Mouse (Mus musculus) naive thymus-derived CD4-positive, alpha-beta T cell, adult 2 months (primary cell): ENCODE results near the gene Ifna11.
"Not testable (repeated sequence)": the region's sequence is repeated elsewhere in the genome, so short reads cannot be mapped to it uniquely, and the experiment has no call there.

Experiments
- DNase-seq: peaks from one replicate; pipeline ENCODE4 v3.0.0-alpha.2; 2011; ENCODE audit warnings: low read depth

Gene Ifna11

DNA sequence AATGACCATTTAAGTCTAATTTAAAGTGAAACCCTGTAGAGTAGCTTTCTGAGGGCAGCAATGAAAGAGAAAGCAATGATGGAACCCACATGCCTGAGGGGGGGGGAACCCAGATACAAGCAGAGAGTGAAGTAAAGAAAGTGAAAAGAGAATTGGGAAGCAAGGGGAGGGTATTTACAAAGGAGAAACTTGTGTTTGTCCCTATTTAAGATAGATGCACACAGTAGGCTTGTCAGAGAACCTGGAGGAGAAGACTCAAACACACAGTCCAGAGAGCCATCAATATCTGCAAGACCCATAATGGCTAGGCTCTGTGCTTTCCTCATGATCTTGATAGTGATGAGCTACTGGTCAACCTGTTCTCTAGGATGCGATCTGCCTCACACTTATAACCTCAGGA, at the start of gene Ifna11:
Gene Ifna11 (plus strand): TSS at position 301 of the 400 bp plus-strand sequence.
- no peak for DNase-seq

DNA sequence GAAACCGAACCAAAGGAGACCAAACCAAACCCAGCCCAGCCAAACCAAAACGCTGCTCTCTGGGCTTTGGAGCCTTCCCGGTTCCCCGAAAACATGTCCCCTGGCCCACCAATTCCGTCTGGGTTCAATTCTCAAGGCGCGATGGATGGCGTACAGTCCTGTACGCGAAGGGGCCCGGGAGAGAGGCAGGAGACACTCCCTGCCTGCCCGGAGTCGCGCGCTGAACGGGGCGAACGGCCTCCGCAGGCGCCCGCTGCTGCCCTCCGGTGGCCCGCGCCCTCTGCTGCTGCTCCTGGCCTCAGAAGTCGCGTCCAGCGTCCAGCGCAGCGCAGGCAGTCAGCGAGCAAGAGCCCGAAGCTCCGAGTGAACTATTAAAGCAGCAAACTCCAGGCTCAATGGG, 46.2 kb upstream of the Ifna11 start, which contains the start of gene Gm13290:
Gene Gm13290 (plus strand): TSS at position 301 of the 400 bp plus-strand sequence.
- not testable (repeated sequence) for DNase-seq

DNA sequence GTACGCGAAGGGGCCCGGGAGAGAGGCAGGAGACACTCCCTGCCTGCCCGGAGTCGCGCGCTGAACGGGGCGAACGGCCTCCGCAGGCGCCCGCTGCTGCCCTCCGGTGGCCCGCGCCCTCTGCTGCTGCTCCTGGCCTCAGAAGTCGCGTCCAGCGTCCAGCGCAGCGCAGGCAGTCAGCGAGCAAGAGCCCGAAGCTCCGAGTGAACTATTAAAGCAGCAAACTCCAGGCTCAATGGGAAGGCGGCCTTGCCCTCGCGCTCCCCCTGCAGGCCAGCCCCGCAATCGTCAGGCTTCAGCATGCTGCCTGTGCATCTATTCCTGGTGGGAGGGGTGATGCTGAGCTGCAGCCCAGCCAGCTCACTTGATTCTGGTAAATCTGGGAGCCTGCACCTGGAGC, 43.1 kb upstream of the Ifna11 start, which contains the start of gene Gm13289:
Gene Gm13289 (plus strand): TSS at position 301 of the 400 bp plus-strand sequence.
- not testable (repeated sequence) for DNase-seq

DNA sequence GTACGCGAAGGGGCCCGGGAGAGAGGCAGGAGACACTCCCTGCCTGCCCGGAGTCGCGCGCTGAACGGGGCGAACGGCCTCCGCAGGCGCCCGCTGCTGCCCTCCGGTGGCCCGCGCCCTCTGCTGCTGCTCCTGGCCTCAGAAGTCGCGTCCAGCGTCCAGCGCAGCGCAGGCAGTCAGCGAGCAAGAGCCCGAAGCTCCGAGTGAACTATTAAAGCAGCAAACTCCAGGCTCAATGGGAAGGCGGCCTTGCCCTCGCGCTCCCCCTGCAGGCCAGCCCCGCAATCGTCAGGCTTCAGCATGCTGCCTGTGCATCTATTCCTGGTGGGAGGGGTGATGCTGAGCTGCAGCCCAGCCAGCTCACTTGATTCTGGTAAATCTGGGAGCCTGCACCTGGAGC, 40.2 kb upstream of the Ifna11 start, which contains the start of gene Gm13272:
Gene Gm13272 (plus strand): TSS at position 301 of the 400 bp plus-strand sequence.
- not testable (repeated sequence) for DNase-seq

DNA sequence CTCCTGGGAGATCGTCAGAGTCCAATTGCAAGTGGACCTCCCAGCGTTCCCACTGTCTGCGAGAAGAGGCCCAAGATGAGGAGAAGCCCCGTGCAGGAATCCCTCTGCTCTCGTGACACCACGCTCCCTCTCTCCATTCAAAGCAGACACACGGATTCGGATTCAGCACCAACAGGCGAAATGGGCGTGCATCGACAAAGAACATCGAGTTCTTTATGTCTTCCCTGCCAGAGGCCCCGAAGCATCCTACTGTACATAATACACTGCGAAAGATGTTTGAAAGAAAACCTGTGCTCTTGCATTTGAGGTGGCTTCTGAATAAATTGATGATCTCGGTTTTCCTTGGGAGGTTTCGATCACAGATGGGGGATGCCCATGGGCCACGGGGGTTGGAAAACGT, 39.4 kb upstream of the Ifna11 start:
- DNase-seq: not testable (repeated sequence)

DNA sequence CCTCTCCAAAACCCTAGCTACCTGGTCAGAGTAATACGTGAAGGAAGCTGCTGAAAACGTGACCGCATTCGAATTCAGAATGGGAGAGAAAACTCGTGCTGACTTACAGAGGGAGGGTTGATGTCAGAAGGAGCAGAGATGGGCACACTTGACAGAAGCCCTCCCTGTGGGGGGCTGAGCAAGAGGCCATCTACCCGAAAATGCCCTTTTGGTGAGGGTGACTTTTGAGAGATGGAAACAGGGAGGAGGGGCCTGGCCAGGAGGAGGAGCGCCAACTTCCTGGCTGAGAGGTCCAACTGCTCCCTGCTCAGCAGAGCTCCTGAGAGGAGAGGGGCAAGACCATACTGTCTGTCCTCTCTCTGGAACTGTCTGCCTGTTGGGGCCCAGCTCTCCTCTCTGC, 37.9 kb upstream of the Ifna11 start, which contains the start of gene Ifnz:
Gene Ifnz (plus strand): TSS at position 301 of the 400 bp plus-strand sequence.
- not testable (repeated sequence) for DNase-seq

DNA sequence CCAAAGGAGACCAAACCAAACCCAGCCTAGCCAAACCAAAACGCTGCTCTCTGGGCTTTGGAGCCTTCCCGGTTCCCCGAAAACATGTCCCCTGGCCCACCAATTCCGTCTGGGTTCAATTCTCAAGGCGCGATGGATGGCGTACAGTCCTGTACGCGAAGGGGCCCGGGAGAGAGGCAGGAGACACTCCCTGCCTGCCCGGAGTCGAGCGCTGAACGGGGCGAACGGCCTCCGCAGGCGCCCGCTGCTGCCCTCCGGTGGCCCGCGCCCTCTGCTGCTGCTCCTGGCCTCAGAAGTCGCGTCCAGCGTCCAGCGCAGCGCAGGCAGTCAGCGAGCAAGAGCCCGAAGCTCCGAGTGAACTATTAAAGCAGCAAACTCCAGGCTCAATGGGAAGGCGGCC, 37.4 kb upstream of the Ifna11 start:
- DNase-seq: not testable (repeated sequence)

DNA sequence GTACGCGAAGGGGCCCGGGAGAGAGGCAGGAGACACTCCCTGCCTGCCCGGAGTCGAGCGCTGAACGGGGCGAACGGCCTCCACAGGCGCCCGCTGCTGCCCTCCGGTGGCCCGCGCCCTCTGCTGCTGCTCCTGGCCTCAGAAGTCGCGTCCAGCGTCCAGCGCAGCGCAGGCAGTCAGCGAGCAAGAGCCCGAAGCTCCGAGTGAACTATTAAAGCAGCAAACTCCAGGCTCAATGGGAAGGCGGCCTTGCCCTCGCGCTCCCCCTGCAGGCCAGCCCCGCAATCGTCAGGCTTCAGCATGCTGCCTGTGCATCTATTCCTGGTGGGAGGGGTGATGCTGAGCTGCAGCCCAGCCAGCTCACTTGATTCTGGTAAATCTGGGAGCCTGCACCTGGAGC, 34.4 kb upstream of the Ifna11 start, which contains the start of gene Gm13276:
Gene Gm13276 (plus strand): TSS at position 301 of the 400 bp plus-strand sequence.
- DNase-seq: not testable (repeated sequence)

DNA sequence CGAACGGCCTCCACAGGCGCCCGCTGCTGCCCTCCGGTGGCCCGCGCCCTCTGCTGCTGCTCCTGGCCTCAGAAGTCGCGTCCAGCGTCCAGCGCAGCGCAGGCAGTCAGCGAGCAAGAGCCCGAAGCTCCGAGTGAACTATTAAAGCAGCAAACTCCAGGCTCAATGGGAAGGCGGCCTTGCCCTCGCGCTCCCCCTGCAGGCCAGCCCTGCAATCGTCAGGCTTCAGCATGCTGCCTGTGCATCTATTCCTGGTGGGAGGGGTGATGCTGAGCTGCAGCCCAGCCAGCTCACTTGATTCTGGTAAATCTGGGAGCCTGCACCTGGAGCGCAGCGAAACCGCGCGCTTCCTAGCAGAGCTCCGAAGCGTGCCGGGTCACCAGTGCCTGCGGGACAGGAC, 31.4 kb upstream of the Ifna11 start, which contains the start of gene Gm13277:
Gene Gm13277 (plus strand): TSS at position 231 of the 400 bp plus-strand sequence.
- not testable (repeated sequence) for DNase-seq

DNA sequence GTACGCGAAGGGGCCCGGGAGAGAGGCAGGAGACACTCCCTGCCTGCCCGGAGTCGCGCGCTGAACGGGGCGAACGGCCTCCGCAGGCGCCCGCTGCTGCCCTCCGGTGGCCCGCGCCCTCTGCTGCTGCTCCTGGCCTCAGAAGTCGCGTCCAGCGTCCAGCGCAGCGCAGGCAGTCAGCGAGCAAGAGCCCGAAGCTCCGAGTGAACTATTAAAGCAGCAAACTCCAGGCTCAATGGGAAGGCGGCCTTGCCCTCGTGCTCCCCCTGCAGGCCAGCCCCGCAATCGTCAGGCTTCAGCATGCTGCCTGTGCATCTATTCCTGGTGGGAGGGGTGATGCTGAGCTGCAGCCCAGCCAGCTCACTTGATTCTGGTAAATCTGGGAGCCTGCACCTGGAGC, 28.5 kb upstream of the Ifna11 start, which contains the start of gene Gm13278:
Gene Gm13278 (plus strand): TSS at position 301 of the 400 bp plus-strand sequence.
- not testable (repeated sequence) for DNase-seq

DNA sequence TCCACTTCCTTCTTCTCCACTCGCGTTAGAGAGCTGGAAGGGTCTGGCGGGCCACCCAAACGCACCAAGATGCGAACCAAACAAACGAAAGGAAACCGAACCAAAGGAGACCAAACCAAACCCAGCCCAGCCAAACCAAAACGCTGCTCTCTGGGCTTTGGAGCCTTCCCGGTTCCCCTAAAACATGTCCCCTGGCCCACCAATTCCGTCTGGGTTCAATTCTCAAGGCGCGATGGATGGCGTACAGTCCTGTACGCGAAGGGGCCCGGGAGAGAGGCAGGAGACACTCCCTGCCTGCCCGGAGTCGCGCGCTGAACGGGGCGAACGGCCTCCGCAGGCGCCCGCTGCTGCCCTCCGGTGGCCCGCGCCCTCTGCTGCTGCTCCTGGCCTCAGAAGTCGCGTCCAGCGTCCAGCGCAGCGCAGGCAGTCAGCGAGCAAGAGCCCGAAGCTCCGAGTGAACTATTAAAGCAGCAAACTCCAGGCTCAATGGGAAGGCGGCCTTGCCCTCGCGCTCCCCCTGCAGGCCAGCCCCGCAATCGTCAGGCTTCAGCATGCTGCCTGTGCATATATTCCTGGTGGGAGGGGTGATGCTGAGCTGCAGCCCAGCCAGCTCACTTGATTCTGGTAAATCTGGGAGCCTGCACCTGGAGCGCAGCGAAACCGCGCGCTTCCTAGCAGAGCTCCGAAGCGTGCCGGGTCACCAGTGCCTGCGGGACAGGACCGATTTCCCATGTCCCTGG, 25.7 kb upstream of the Ifna11 start, which contains the start of gene Gm13275:
Gene Gm13275 (plus strand): TSS at position 552 of the 740 bp plus-strand sequence.
- DNase-seq: not testable (repeated sequence)

DNA sequence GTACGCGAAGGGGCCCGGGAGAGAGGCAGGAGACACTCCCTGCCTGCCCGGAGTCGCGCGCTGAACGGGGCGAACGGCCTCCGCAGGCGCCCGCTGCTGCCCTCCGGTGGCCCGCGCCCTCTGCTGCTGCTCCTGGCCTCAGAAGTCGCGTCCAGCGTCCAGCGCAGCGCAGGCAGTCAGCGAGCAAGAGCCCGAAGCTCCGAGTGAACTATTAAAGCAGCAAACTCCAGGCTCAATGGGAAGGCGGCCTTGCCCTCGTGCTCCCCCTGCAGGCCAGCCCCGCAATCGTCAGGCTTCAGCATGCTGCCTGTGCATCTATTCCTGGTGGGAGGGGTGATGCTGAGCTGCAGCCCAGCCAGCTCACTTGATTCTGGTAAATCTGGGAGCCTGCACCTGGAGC, 22.7 kb upstream of the Ifna11 start, which contains the start of gene Gm13279:
Gene Gm13279 (plus strand): TSS at position 301 of the 400 bp plus-strand sequence.
- DNase-seq: not testable (repeated sequence)

DNA sequence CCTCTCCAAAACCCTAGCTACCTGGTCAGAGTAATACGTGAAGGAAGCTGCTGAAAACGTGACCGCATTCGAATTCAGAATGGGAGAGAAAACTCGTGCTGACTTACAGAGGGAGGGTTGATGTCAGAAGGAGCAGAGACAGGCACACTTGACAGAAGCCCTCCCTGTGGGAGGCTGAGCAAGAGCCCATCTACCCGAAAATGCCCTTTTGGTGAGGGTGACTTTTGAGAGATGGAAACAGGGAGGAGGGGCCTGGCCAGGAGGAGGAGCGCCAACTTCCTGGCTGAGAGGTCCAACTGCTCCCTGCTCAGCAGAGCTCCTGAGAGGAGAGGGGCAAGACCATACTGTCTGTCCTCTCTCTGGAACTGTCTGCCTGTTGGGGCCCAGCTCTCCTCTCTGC, 20.4 kb upstream of the Ifna11 start, which contains the start of gene Gm13285:
Gene Gm13285 (plus strand): TSS at position 301 of the 400 bp plus-strand sequence.
- not testable (repeated sequence) for DNase-seq

DNA sequence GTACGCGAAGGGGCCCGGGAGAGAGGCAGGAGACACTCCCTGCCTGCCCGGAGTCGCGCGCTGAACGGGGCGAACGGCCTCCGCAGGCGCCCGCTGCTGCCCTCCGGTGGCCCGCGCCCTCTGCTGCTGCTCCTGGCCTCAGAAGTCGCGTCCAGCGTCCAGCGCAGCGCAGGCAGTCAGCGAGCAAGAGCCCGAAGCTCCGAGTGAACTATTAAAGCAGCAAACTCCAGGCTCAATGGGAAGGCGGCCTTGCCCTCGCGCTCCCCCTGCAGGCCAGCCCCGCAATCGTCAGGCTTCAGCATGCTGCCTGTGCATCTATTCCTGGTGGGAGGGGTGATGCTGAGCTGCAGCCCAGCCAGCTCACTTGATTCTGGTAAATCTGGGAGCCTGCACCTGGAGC, 16.8 kb upstream of the Ifna11 start, which contains the start of gene Gm13287:
Gene Gm13287 (plus strand): TSS at position 301 of the 400 bp plus-strand sequence.
- not testable (repeated sequence) for DNase-seq

DNA sequence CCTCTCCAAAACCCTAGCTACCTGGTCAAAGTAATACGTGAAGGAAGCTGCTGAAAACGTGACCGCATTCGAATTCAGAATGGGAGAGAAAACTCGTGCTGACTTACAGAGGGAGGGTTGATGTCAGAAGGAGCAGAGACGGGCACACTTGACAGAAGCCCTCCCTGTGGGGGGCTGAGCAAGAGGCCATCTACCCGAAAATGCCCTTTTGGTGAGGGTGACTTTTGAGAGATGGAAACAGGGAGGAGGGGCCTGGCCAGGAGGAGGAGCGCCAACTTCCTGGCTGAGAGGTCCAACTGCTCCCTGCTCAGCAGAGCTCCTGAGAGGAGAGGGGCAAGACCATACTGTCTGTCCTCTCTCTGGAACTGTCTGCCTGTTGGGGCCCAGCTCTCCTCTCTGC, 14.5 kb upstream of the Ifna11 start, which contains the start of gene Gm13288:
Gene Gm13288 (plus strand): TSS at position 301 of the 400 bp plus-strand sequence.
- not testable (repeated sequence) for DNase-seq

DNA sequence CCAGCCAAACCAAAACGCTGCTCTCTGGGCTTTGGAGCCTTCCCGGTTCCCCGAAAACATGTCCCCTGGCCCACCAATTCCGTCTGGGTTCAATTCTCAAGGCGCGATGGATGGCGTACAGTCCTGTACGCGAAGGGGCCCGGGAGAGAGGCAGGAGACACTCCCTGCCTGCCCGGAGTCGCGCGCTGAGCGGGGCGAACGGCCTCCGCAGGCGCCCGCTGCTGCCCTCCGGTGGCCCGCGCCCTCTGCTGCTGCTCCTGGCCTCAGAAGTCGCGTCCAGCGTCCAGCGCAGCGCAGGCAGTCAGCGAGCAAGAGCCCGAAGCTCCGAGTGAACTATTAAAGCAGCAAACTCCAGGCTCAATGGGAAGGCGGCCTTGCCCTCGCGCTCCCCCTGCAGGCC, 14.0 kb upstream of the Ifna11 start:
- not testable (repeated sequence) for DNase-seq

DNA sequence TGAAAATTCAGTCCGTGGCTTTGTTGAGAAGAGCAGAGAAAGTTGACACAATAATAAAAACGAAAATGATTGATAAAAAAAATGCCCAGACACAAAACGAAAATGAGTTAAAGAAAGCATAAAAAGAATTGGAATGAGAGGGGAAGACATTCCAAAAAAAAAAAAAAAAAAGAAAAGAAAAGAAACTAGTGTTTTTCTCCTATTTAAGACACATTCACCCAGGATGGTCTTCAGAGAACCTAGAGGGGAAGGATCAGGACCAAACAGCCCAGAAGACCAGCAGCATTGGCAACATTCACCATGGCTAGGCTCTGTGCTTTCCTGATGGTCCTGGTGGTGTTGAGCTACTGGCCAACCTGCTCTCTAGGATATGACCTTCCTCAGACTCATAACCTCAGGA, 3.8 kb upstream of the Ifna11 start, which contains the start of gene Ifna7:
Gene Ifna7 (plus strand): TSS at position 301 of the 400 bp plus-strand sequence.
- DNase-seq: no peak

DNA sequence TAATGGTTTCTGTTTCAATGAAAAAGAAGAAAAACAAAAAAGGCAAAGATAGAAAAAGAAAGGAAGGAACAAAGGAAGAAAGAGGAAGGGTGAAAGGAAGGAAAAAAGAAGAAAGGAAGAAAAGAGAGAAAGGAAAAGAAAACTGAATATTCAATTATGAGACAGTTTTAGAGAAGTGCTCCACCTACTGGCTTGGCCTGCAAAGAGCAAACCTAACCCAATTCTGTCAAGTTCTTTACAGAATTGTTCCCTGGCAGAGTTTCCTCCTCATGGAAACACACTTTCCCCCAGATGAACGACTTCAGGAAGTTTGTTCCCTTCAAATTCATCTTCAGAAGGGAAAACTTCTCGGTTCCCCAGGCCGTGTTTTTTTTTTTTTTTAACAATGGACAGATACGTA, 3.2 kb downstream of the Ifna11 start:
- DNase-seq: peak; percentile 58

DNA sequence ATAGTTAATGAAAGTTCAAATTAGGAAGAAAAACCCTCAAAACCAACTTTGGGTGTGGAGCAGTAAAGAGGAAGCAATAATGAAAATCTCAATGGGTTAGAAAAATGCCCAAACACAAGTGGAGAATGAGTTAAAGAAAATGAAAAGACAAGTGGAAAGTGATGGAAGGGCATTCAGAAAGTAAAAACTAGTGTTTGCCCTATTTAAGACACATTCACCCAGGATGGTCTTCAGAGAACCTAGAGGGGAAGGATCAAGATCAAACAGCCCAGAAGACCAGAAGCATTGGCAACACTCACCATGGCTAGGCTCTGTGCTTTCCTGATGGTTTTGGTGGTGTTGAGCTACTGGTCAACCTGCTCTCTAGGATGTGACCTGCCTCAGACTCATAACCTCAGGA, 7.4 kb downstream of the Ifna11 start, which contains the start of gene Ifna6:
Gene Ifna6 (plus strand): TSS at position 301 of the 400 bp plus-strand sequence.
- DNase-seq: not testable (repeated sequence)

DNA sequence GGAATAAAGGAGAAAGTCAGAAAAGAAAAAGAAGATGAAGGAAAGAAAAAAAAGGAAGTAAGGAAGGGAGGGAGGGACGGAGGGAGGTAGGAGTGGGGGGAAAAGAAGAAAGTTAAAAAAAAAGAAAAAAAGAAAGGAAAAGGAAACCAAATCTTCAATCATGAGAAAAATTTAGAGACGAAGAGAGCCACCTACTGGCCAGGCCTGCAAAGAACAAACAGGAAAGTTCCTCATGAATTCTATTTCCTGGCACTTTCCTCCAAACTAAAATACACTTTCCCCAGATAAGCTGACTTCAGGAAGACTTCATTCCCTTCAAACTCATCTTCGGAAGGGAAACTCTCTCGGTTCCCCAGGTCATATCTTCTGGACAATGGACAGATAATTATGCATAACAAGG, 10.8 kb downstream of the Ifna11 start:
- peak; percentile 63 for DNase-seq

DNA sequence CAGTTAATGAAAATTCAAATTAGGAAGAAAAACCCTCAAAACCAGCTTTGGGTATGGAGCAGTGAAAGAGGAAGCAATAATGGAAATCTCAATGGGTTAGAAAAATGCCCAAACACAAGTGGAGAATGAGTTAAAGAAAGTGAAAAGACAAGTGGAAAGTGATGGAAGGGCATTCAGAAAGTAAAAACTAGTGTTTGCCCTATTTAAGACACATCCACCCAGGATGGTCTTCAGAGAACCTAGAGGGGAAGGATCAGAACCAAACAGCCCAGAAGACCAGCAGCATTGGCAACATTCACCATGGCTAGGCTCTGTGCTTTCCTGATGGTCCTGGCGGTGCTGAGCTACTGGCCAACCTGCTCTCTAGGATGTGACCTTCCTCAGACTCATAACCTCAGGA, 15.5 kb downstream of the Ifna11 start, which contains the start of gene Ifna5:
Gene Ifna5 (plus strand): TSS at position 301 of the 400 bp plus-strand sequence.
- not testable (repeated sequence) for DNase-seq

DNA sequence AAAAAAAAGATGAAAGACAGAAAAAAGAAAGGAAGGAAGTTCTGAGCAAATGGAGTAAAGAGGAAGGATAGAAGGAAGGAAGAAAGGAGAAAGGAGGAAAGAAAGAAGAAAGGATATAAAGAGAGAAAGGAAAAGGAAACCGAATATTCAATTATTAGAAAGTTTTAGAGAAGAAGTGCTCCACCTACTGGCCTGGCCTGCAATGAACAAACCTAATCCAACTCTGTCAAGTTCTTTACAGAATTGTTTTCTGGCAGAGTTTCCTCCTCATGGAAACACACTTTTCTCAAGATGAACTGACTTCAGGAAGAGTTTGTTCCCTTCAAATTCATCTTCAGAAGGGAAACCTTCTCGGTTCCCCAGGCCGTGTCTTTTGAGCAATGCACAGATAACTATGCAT, 19.1 kb downstream of the Ifna11 start:
- DNase-seq: peak; percentile 50
